Mouse (Mus musculus) forebrain, embryonic 11.5 days (tissue): ENCODE data around the gene Glo1. TPM values are rescaled to one million over a fixed set of nuclear protein-coding genes. Genes with fewer than 3 reads are reported as not detected.

Source experiments
- ATAC-seq: fragments of 200-750 bp; cut with Nextera tagmentation; replicated peaks from 2 replicates; pipeline ENCODE4 v1.8.0; 2017; ENCODE audit warnings: moderate TSS enrichment; ENCODE audit not compliant: low FRiP score
- DNase-seq: peaks from one replicate; pipeline ENCODE4 v3.0.0-alpha.2; 2017; ENCODE audit warnings: low spot score
- H3K27ac ChIP-seq: fragments of 300-500 bp; sonication (generic); 2 replicates; pipeline ENCODE4 v1.5.1; 2014; ENCODE audit warnings: low read depth, low read length
- H3K27me3 ChIP-seq: fragments of 300-500 bp; sonication (generic); 2 replicates; pipeline ENCODE4 v1.6.1; 2014; ENCODE audit warnings: mild to moderate bottlenecking, low read length, mixed read lengths; ENCODE audit not compliant: control insufficient read depth, insufficient read depth
- H3K36me3 ChIP-seq: fragments of 300-500 bp; sonication (generic); 2 replicates; pipeline ENCODE4 v1.6.1; 2014; ENCODE audit warnings: mild to moderate bottlenecking, low read length, moderate library complexity, mixed read lengths; ENCODE audit not compliant: control insufficient read depth, insufficient read depth
- H3K4me1 ChIP-seq: fragments of 300-500 bp; sonication (generic); replicated peaks from 2 replicates; pipeline ENCODE4 v1.6.1; 2014; ENCODE audit warnings: low read length, mixed read lengths; ENCODE audit not compliant: control insufficient read depth, insufficient read depth
- H3K4me2 ChIP-seq: fragments of 300-500 bp; sonication (generic); 2 replicates; pipeline ENCODE4 v1.6.1; 2014; ENCODE audit warnings: low read depth, mild to moderate bottlenecking, low read length, moderate library complexity, mixed read lengths; ENCODE audit not compliant: severe bottlenecking
- H3K4me3 ChIP-seq: fragments of 300-500 bp; sonication (generic); 2 replicates; pipeline ENCODE4 v1.5.1; 2014; ENCODE audit warnings: low read depth, low read length
- H3K9ac ChIP-seq: fragments of 300-500 bp; sonication (generic); 2 replicates; pipeline ENCODE4 v1.6.1; 2014; ENCODE audit warnings: low read length
- H3K9me3 ChIP-seq: fragments of 300-500 bp; sonication (generic); 2 replicates; pipeline ENCODE4 v1.6.1; 2016; ENCODE audit warnings: low read length, mixed read lengths; ENCODE audit not compliant: control insufficient read depth
- WGBS: fragments of 180-500 bp; shearing (Covaris S2); extraction: QIAGEN DNeasy Blood & Tissue Kit; methylation state at CpG from one replicate; pipeline ENCODE4 v1.1.7; 2014; 5-methylcytosine and 5-hydroxymethylcytosine counted together
- polyA plus RNA-seq: library from polyadenylated mRNA; unstranded; fragments of >200 nt; fragmentation: Nextera tagmentation; extraction: Ambion mirVana; gene quantifications from 2 replicates; pipeline ENCODE4 v1.2.1, GENCODE M21; 2014

Gene Glo1
- polyA plus RNA-seq, 1 experiment from 2014 or later, result 288 TPM

DNA sequence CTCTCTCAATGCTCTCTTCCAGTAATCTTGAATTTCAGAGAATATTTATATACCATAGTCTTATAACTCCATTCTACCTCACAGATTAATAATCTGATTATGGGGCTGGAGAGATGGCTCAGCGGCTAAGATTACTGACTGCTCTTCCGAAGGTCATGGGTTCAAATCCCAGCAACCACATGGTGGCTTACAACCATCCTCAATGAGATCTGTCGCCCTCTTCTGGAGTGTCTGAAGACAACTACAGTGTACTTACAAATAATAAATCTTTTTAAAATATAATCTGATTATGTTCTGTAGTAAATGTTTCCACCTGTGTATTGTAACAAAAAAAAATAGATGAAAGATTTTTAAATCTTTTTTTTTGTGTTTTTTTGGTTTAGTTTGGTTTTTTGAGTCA, 44.4 kb downstream of the Glo1 start:
- Histone ChIP-seq H3K36me3 (no peaks in the 10 kb centered on the region), H3K27ac (no peak overlapping the region), H3K4me1 (no peaks in the 10 kb centered on the region), H3K9ac (no peak overlapping the region), H3K4me2 (no peak overlapping the region), H3K4me3 (no peak overlapping the region), H3K27me3 (no peaks in the 10 kb centered on the region), H3K9me3 (no peaks in the 10 kb centered on the region)
- WGBS, result 84% methylated on average over 3 of the region's 3 CpGs
- DNase-seq (no peak), ATAC-seq (no peak)

GRCm38 (mm10) chr17:30581201-30581600, 45.5 kb downstream of the Glo1 start:
- WGBS, result 91% methylated on average over 6 of the region's 6 CpGs
- no peak for ATAC-seq

GRCm38 (mm10) chr17:30580781-30581180, 45.9 kb downstream of the Glo1 start:
- no peaks in the 10 kb centered on the region for H3K36me3 ChIP-seq
- 58% methylated on average over 1 of the region's 1 CpGs for WGBS
- no peak for ATAC-seq

More at GRCm38 (mm10) chr17:30581201-30581600, 45.5 kb downstream of the Glo1 start:
- Histone ChIP-seq H3K27me3 (no peaks in the 10 kb centered on the region), H3K4me3 (no peak overlapping the region), H3K9me3 (no peaks in the 10 kb centered on the region), H3K27ac (no peak overlapping the region), H3K4me1 (0 out of 2 replicates have a peak, but pooled peaks cover 3% of the 10 kb centered on the region), H3K36me3 (no peaks in the 10 kb centered on the region), H3K4me2 (no peak overlapping the region), H3K9ac (no peak overlapping the region)
- no peak for DNase-seq

GRCm38 (mm10) chr17:30576946-30577345, 49.7 kb downstream of the Glo1 start:
- whole genome bisulfite sequencing, result 64% methylated on average over 12 of the region's 12 CpGs
- Histone ChIP-seq H3K9ac (peak overlapping the region; percentile 75), H3K4me1 (peaks cover 8% of the 10 kb centered on the region), H3K9me3 (no peaks in the 10 kb centered on the region), H3K36me3 (no peaks in the 10 kb centered on the region), H3K27me3 (no peaks in the 10 kb centered on the region), H3K27ac (no peak overlapping the region), H3K4me3 (peak overlapping the region; percentile 74), H3K4me2 (peak overlapping the region; percentile 79)
- DNase-seq (no peak), ATAC-seq (no peak)

More at GRCm38 (mm10) chr17:30580781-30581180, 45.9 kb downstream of the Glo1 start:
- Histone ChIP-seq H3K27me3 (no peaks in the 10 kb centered on the region), H3K4me2 (no peak overlapping the region), H3K4me1 (0 out of 2 replicates have a peak, but pooled peaks cover 3% of the 10 kb centered on the region), H3K9ac (no peak overlapping the region), H3K27ac (no peak overlapping the region), H3K4me3 (no peak overlapping the region), H3K9me3 (no peaks in the 10 kb centered on the region)
- DNase-seq, result no peak

DNA sequence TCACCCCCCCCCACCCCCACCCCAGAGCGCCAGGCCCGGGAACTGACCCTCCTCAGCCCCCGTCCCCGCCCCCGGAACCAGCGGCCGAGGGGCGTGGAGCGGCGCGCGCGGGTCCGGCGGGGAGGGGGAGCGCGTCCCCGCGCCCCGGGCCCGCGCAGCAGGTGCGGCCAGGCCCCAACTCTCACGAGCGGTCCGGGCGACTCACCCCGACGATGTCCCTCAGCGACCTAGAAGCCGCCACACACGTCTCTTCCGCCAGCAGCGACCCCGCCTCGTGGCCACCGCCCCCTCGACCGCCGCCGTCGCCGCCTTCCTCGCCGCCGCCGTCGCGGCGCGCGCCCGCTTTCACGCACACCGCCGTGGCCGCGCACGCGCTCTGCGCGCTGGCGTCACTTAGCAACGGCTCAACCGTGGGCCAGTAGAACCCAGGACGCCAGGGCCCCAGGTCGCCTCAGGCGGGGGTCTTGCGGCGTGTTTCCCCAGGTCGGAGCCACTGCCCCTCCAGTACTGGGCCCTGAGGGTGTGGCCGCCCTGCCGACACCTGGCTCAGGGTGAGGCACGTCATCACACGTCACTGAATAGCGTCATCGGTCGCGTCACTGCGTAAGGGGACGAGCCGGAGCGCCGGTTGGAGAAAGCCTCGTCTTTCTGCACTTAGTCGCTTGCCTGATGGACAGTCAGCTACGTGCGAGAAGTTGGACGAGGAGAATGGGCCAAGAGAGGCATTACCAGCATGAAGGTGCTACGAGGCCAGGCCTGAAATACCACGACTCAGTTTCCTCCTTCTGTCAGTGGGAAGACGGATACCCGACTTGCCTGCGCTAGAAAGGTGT, 50.5 kb downstream of the Glo1 start, which contains the start of gene Btbd9:
Btbd9 (minus strand) TSS at position 548 of the 833 bp plus-strand sequence.
- peak; percentile 93 for DNase-seq
- under 1% methylated on average over 92 of the region's 94 CpGs for WGBS

GRCm38 (mm10) chr17:30575121-30575904, 51.4 kb downstream of the Glo1 start:
- WGBS, result 8% methylated on average over 35 of the region's 35 CpGs
- Histone ChIP-seq H3K36me3 (no peaks in the 10 kb centered on the region), H3K9ac (peak overlapping the region; percentile 75), H3K4me2 (peak overlapping the region; percentile 79), H3K27ac (peak overlapping the region; percentile 74; the same call in 1 of the 2 replicates), H3K4me3 (peak overlapping the region; percentile 74), H3K27me3 (no peaks in the 10 kb centered on the region), H3K4me1 (peaks cover 8% of the 10 kb centered on the region), H3K9me3 (no peaks in the 10 kb centered on the region)
- DNase-seq (no peak), ATAC-seq (peak; percentile 16; the same call in 1 of the 2 replicates)

More for the DNA sequence above, 50.5 kb downstream of the Glo1 start, which contains the start of gene Btbd9:
- H3K27me3 ChIP-seq, result no peaks in the 10 kb centered on the region
- H3K9ac ChIP-seq, result peak within 1 kb of the TSS; percentile 75
- peak within 1 kb of the TSS; percentile 79 for H3K4me2 ChIP-seq
- H3K27ac ChIP-seq, result peak within 1 kb of the TSS; percentile 74
- no peaks in the 10 kb centered on the region for H3K9me3 ChIP-seq
- H3K4me3 ChIP-seq, result peak within 1 kb of the TSS; percentile 74
- H3K4me1 ChIP-seq, result peaks cover 8% of the 10 kb centered on the region
- peak; percentile 90 for ATAC-seq
- no peaks in the 10 kb centered on the region for H3K36me3 ChIP-seq

DNA sequence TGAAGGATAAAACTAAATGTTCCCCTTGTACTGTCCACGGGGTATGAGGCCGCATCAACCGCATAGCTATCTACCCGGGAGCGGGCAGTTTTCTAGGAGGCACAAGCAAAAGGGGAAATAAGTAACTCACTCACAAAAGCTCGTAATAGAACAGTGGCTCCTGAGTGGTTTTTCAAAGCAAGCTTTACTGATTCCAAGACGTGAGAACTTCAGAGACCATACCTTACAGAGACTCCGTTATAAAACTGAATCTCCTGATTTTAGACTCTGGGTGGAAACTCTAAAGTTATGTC, 51.9 kb downstream of the Glo1 start:
- 78% methylated on average over 8 of the region's 8 CpGs for WGBS
- no peak for DNase-seq
- Histone ChIP-seq H3K4me2 (no peak overlapping the region), H3K9me3 (no peaks in the 10 kb centered on the region), H3K27ac (no peak overlapping the region), H3K4me3 (no peak overlapping the region), H3K36me3 (no peaks in the 10 kb centered on the region), H3K4me1 (peaks cover 8% of the 10 kb centered on the region), H3K27me3 (no peaks in the 10 kb centered on the region), H3K9ac (no peak overlapping the region)
- ATAC-seq, result no peak

- no peak for ATAC-seq
- Histone ChIP-seq H3K4me3 (no peak overlapping the region), H3K36me3 (no peaks in the 10 kb centered on the region), H3K27me3 (no peaks in the 10 kb centered on the region), H3K27ac (no peak overlapping the region), H3K9ac (no peak overlapping the region), H3K9me3 (no peaks in the 10 kb centered on the region), H3K4me2 (no peak overlapping the region), H3K4me1 (peaks cover 8% of the 10 kb centered on the region)
- DNase-seq, result no peak
- 86% methylated on average over 8 of the region's 8 CpGs for whole genome bisulfite sequencing
These were observed 52.5 kb downstream of the Glo1 start for GRCm38 (mm10) chr17:30573990-30574782.
